Mouse (Mus musculus): ENCODE results near the gene Ihh. TPM values are rescaled to one million over a fixed set of nuclear protein-coding genes. Genes with fewer than 3 reads are reported as not detected.

Gene Ihh
- total and polyA plus RNA-seq, 3 experiments, result not detected

GRCm38 (mm10) chr1:74939762-74940161 is 11.7 kb downstream of the Ihh start:
- in situ Hi-C loops (cut with MboI; ENCODE audit: low pct_ligation_motif_present, low pct_unique_long_range_greater_than_20kb, low sequenced_read_pairs) (loop anchor here (25.0 kb wide), 2 partner anchors 323 to 523 kb away; partner anchors contain the start of genes Asic4 and Ptprn), dilution Hi-C loops (cut with MboI; ENCODE audit: extremely low pct_ligation_motif_present, extremely low pct_unique_long_range_greater_than_20kb, low sequenced_read_pairs) (no loop called here)
- Histone ChIP-seq H3K79me2 (replicated peaks; ENCODE audit: control insufficient read depth, extremely low read depth, insufficient read depth, poor library complexity, severe bottlenecking) (no peaks in the 10 kb centered on the region), H3K9me3 (replicated peaks; ENCODE audit: low read length) (no peaks in the 10 kb centered on the region), H3K4me2 (ENCODE audit: insufficient read depth, low read depth, poor library complexity, severe bottlenecking) (no peak overlapping the region), H3K4me1 (ENCODE audit: control insufficient read depth in 1 of 2, insufficient read depth in 2 of 2) (no peaks in the 10 kb centered on the region), H3K36me3 (replicated peaks in 1 of 2; ENCODE audit: control insufficient read depth in 1 of 2, insufficient read depth in 1 of 2, low read length in 1 of 2) (no peaks in the 10 kb centered on the region), H3K27ac (ENCODE audit: insufficient read depth, low read depth) (no peak overlapping the region), H3K27me3 (replicated peaks) (peaks cover 89% of the 10 kb centered on the region), H3K4me3 (replicated peaks in 1 of 3; ENCODE audit: low read depth in 2 of 3, low read length in 2 of 3, poor library complexity in 1 of 3) (no peak overlapping the region), H3K9ac (ENCODE audit: insufficient read depth, low read depth) (no peak overlapping the region)
- DNase-seq (ENCODE audit: extremely low read depth), result no peak
- TF ChIP-seq POLR2A (IDR thresholded peaks at IDR 0.05; ENCODE audit: low read depth, low read length) (no peak), JUND (conservative IDR thresholded peaks at IDR 0.05; ENCODE audit: low read depth, low read length) (no peak), POLR2AphosphoS2 (IDR thresholded peaks at IDR 0.05; ENCODE audit: low read depth, low read length) (no peak), MXI1 (IDR thresholded peaks at IDR 0.05; ENCODE audit: low read depth, low read length) (peak; percentile 50; the same call in 1 of the 2 replicates), CHD2 (IDR thresholded peaks at IDR 0.05; ENCODE audit: low read length) (peak; percentile 12; the same call in 1 of the 2 replicates), ZC3H11A (IDR thresholded peaks at IDR 0.05; ENCODE audit: low read depth, low read length) (no peak), TBP (conservative IDR thresholded peaks at IDR 0.05; ENCODE audit: low read depth, low read length) (no peak), EP300 (IDR thresholded peaks at IDR 0.05; ENCODE audit: low read length) (no peak), MYC (IDR thresholded peaks at IDR 0.05; ENCODE audit: low read depth, low read length) (no peak), NRF1 (IDR thresholded peaks at IDR 0.05; ENCODE audit: low read depth, low read length) (no peak), ZKSCAN1 (IDR thresholded peaks at IDR 0.05; ENCODE audit: borderline replicate concordance, low read depth, low read length) (no peak), ZNF384 (IDR thresholded peaks at IDR 0.05; ENCODE audit: low read depth, low read length) (no peak)

GRCm38 (mm10) chr1:74936221-74936830 is 15.1 kb downstream of the Ihh start:
- dilution Hi-C loops (cut with MboI; ENCODE audit: extremely low pct_ligation_motif_present, extremely low pct_unique_long_range_greater_than_20kb, low sequenced_read_pairs) (no loop called here), in situ Hi-C loops (cut with MboI; ENCODE audit: low pct_ligation_motif_present, low pct_unique_long_range_greater_than_20kb, low sequenced_read_pairs) (loop anchor here (25.0 kb wide), 2 partner anchors 326 to 526 kb away; partner anchors contain the start of genes Asic4 and Ptprn)
- peaks cover 88% of the 10 kb centered on the region for H3K27me3 ChIP-seq (replicated peaks)
- H3K4me3 ChIP-seq (replicated peaks in 1 of 3; ENCODE audit: low read depth in 2 of 3, low read length in 2 of 3, poor library complexity in 1 of 3), result no peak overlapping the region
- no peak for DNase-seq (ENCODE audit: extremely low read depth)
- no peak overlapping the region for H3K4me2 ChIP-seq (ENCODE audit: insufficient read depth, low read depth, poor library complexity, severe bottlenecking)
- no peaks in the 10 kb centered on the region for H3K79me2 ChIP-seq (replicated peaks; ENCODE audit: control insufficient read depth, extremely low read depth, insufficient read depth, poor library complexity, severe bottlenecking)
- no peaks in the 10 kb centered on the region for H3K36me3 ChIP-seq (replicated peaks in 1 of 2; ENCODE audit: control insufficient read depth in 1 of 2, insufficient read depth in 1 of 2, low read length in 1 of 2)
- peaks cover 0 to 8% of the 10 kb centered on the region in 2 experiments; a peak in 2 of 4 replicates for H3K4me1 ChIP-seq (ENCODE audit: control insufficient read depth in 1 of 2, insufficient read depth in 2 of 2)
- no peak overlapping the region for H3K27ac ChIP-seq (ENCODE audit: insufficient read depth, low read depth)
- TF ChIP-seq JUND (conservative IDR thresholded peaks at IDR 0.05; ENCODE audit: low read depth, low read length) (no peak), EP300 (IDR thresholded peaks at IDR 0.05; ENCODE audit: low read length) (no peak), ZC3H11A (IDR thresholded peaks at IDR 0.05; ENCODE audit: low read depth, low read length) (no peak), MXI1 (IDR thresholded peaks at IDR 0.05; ENCODE audit: low read depth, low read length) (no peak), UBTF (IDR thresholded peaks at IDR 0.05; ENCODE audit: low read depth, low read length) (no peak), RAD21 (IDR thresholded peaks at IDR 0.05; ENCODE audit: low read depth, low read length) (no peak), ZKSCAN1 (IDR thresholded peaks at IDR 0.05; ENCODE audit: borderline replicate concordance, low read depth, low read length) (no peak), SMC3 (IDR thresholded peaks at IDR 0.05; ENCODE audit: low read depth, low read length) (no peak), MEF2A (IDR thresholded peaks at IDR 0.05; ENCODE audit: borderline replicate concordance, low read depth, low read length) (no peak)
- H3K9ac ChIP-seq (ENCODE audit: insufficient read depth, low read depth), result no peak overlapping the region
- H3K9me3 ChIP-seq (replicated peaks; ENCODE audit: low read length), result no peaks in the 10 kb centered on the region
